Mouse (Mus musculus): ENCODE results near the gene Dennd1a.

DNA sequence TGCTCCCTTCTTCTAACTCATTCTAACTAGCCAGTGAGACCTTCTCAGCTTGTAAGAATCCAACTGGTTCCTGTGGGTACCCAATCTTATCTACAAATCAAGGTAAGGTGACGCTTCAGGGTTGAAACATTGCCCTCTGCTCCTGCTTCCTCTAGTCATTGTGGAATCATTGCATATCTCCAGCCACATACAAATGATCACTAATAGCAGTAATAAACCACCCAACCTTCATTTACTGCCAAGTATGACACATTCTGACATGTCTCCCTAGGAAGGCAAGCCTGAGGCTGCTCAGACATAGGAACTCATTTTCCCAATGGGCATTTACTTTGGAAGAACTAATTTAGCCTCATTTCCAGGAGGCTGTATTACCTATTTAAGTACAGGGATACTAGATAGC, 18.0 kb upstream of the Dennd1a start:
- TF ChIP-seq POLR2A (IDR thresholded peaks at IDR 0.05; ENCODE audit: insufficient read depth, low read depth, low read length) (no peak), EP300 (IDR thresholded peaks at IDR 0.05; ENCODE audit: insufficient read depth, low read depth, low read length) (no peak)

All from heart, adult 2 months (tissue).